10 mouse cellular contexts compared by ENCODE assay signal in genomic region chr8:72218781-72219540, GRCm38 (mm10). TPM values are rescaled to one million over a fixed set of nuclear protein-coding genes. Genes with fewer than 3 reads are reported as not detected.
A peak's percentile ranks its signal among the peaks of the same experiment; 100 is the strongest.
DNase-seq lines count a peak whose midpoint lies in the region; ATAC-seq and TF ChIP-seq lines count a peak whose summit lies in the region.
"Had no signal": no experiment of that assay in that cellular context is flagged by ENCODE, and none has a peak within 500 bp of the region (broad histone marks: within the 10 kb centered on the region; RNA-seq: fewer than 3 reads in every experiment).

No protein-coding gene starts in this region.

- no peak for ATAC-seq in liver, embryonic 11.5 days (replicated peaks; ENCODE audit: low FRiP score)
- no peak for ATAC-seq in embryonic facial prominence, embryonic 14.5 days (ENCODE audit: low read depth)
- peak; percentile 18; the same call in 1 of the 2 replicates for ATAC-seq in intestine, postnatal 0 days
- peak; percentile 32 for ATAC-seq in neural tube, embryonic 14.5 days (ENCODE audit: low read depth)
- no peak for ATAC-seq in granulocyte monocyte progenitor cell, adult 5-6 weeks (replicated peaks; ENCODE audit: poor library complexity, severe bottlenecking)

- H3K27ac ChIP-seq in liver, embryonic 11.5 days (ENCODE audit: low read depth, low read length), result peak overlapping the region; percentile 66; the same call in 1 of the 2 replicates
- 0 out of 2 replicates have a peak overlapping the region, but pooled peaks have one; percentile 39 for H3K27ac ChIP-seq in embryonic facial prominence, embryonic 14.5 days (replicated peaks; ENCODE audit: low read depth, low read length)
- peak overlapping the region; percentile 78; the same call in 1 of the 2 replicates for H3K27ac ChIP-seq in intestine, postnatal 0 days (ENCODE audit: low read depth, low read length)
- H3K27ac ChIP-seq in neural tube, embryonic 14.5 days (ENCODE audit: low read depth, low read length), result no peak overlapping the region

- no peaks in the 10 kb centered on the region for H3K9me3 ChIP-seq in liver, embryonic 11.5 days (ENCODE audit: control insufficient read depth, low read length)
- H3K9me3 ChIP-seq in embryonic facial prominence, embryonic 14.5 days (ENCODE audit: control insufficient read depth, low read length), result no peaks in the 10 kb centered on the region
- H3K9me3 ChIP-seq in intestine, postnatal 0 days (ENCODE audit: control insufficient read depth), result no peaks in the 10 kb centered on the region
- H3K9me3 ChIP-seq in neural tube, embryonic 14.5 days (ENCODE audit: control insufficient read depth, low read length), result no peaks in the 10 kb centered on the region

- peaks cover 8% of the 10 kb centered on the region for H3K4me1 ChIP-seq in liver, embryonic 11.5 days (replicated peaks; ENCODE audit: control insufficient read depth, insufficient read depth, low read length)
- peaks cover 8% of the 10 kb centered on the region for H3K4me1 ChIP-seq in embryonic facial prominence, embryonic 14.5 days (ENCODE audit: control insufficient read depth, insufficient read depth, low read length)
- H3K4me1 ChIP-seq in intestine, postnatal 0 days (replicated peaks; ENCODE audit: control insufficient read depth, insufficient read depth, low read length), result 0 out of 2 replicates have a peak, but pooled peaks cover 3% of the 10 kb centered on the region
- H3K4me1 ChIP-seq in neural tube, embryonic 14.5 days (ENCODE audit: control insufficient read depth, insufficient read depth, low read length), result peaks cover 11% of the 10 kb centered on the region

- H3K27me3 ChIP-seq in liver, embryonic 11.5 days (replicated peaks; ENCODE audit: control insufficient read depth, insufficient read depth, low read length), result no peaks in the 10 kb centered on the region
- H3K27me3 ChIP-seq in embryonic facial prominence, embryonic 14.5 days (replicated peaks; ENCODE audit: control insufficient read depth, insufficient read depth, low read length), result no peaks in the 10 kb centered on the region
- H3K27me3 ChIP-seq in intestine, postnatal 0 days (replicated peaks; ENCODE audit: control insufficient read depth, insufficient read depth, low read length), result no peaks in the 10 kb centered on the region
- H3K27me3 ChIP-seq in neural tube, embryonic 14.5 days (ENCODE audit: control insufficient read depth, insufficient read depth, low read length), result no peaks in the 10 kb centered on the region

- H3K4me2 ChIP-seq in liver, embryonic 11.5 days, result peak overlapping the region; percentile 92
- H3K4me2 ChIP-seq in embryonic facial prominence, embryonic 14.5 days (ENCODE audit: low read depth, low read length), result peak overlapping the region; percentile 85
- H3K4me2 ChIP-seq in intestine, postnatal 0 days (replicated peaks; ENCODE audit: low read depth), result peak overlapping the region; percentile 84
- H3K4me2 ChIP-seq in neural tube, embryonic 14.5 days (ENCODE audit: low read depth, low read length), result peak overlapping the region; percentile 61

- 78% methylated on average over 9 of the region's 10 CpGs for WGBS in liver, embryonic 11.5 days
- WGBS in embryonic facial prominence, embryonic 14.5 days, result 80% methylated on average over 9 of the region's 10 CpGs
- WGBS in intestine, postnatal 0 days, result 74% methylated on average over 9 of the region's 10 CpGs
- 77% methylated on average over 9 of the region's 10 CpGs for WGBS in neural tube, embryonic 14.5 days

- peaks cover 22% of the 10 kb centered on the region for H3K36me3 ChIP-seq in liver, embryonic 11.5 days (ENCODE audit: control insufficient read depth, insufficient read depth, low read length)
- H3K36me3 ChIP-seq in embryonic facial prominence, embryonic 14.5 days (ENCODE audit: control insufficient read depth, insufficient read depth, low read length), result peaks cover 27% of the 10 kb centered on the region
- H3K36me3 ChIP-seq in intestine, postnatal 0 days (ENCODE audit: control insufficient read depth, insufficient read depth), result peaks cover 19% of the 10 kb centered on the region
- peaks cover 15% of the 10 kb centered on the region for H3K36me3 ChIP-seq in neural tube, embryonic 14.5 days (ENCODE audit: control insufficient read depth, insufficient read depth, low read length)

- TF ChIP-seq CTCF in intestine, postnatal 0 days (IDR thresholded peaks at IDR 0.05; ENCODE audit: low read depth), result no peak

- no peak for DNase-seq in liver, embryonic 11.5 days (ENCODE audit: low spot score)
- DNase-seq in liver, result no peak
- DNase-seq in embryonic facial prominence, embryonic 14.5 days (ENCODE audit: low spot score), result no peak
- DNase-seq in cerebellum, adult 18-20 months, result no peak
- no peak for DNase-seq in embryo, embryonic 9.5 days (ENCODE audit: extremely low spot score)

- H3K4me3 ChIP-seq in liver, embryonic 11.5 days (ENCODE audit: low read depth, low read length), result peak overlapping the region; percentile 89
- peak overlapping the region; percentile 77 for H3K4me3 ChIP-seq in embryonic facial prominence, embryonic 14.5 days (ENCODE audit: low read depth, low read length)
- H3K4me3 ChIP-seq in intestine, postnatal 0 days (ENCODE audit: low read depth, low read length), result peak overlapping the region; percentile 70
- H3K4me3 ChIP-seq in neural tube, embryonic 14.5 days (ENCODE audit: low read depth, low read length), result peak overlapping the region; percentile 82; the same call in 1 of the 2 replicates

- H3K9ac ChIP-seq in liver, embryonic 11.5 days (ENCODE audit: low read depth, low read length), result no peak overlapping the region
- H3K9ac ChIP-seq in embryonic facial prominence, embryonic 14.5 days (ENCODE audit: low read depth, low read length), result no peak overlapping the region
- H3K9ac ChIP-seq in intestine, postnatal 0 days (ENCODE audit: low read depth, low read length), result peak overlapping the region; percentile 77; the same call in 1 of the 2 replicates
- no peak overlapping the region for H3K9ac ChIP-seq in neural tube, embryonic 14.5 days (replicated peaks; ENCODE audit: low read depth, low read length)

RNA-seq across cellular contexts. Expression of gene Fam32a, which starts 0.6 kb away (rescaled TPM):
- polyA plus RNA-seq in liver, embryonic 11.5 days (2014; fragmentation: Nextera tagmentation; extraction: Ambion mirVana), result 59.7 and 64.2 TPM in 2 replicates
- polyA plus RNA-seq in embryonic facial prominence, embryonic 14.5 days (2014; fragmentation: Nextera tagmentation; extraction: Ambion mirVana), result 57.6 and 59.0 TPM in 2 replicates
- polyA plus RNA-seq in intestine, postnatal 0 days (2015; fragmentation: Nextera tagmentation; extraction: Ambion mirVana), result 54.1 and 54.3 TPM in 2 replicates
- polyA plus RNA-seq in neural tube, embryonic 14.5 days (2014; fragmentation: Nextera tagmentation; extraction: Ambion mirVana), result 60.5 and 71.7 TPM in 2 replicates
- 47.5 and 52.6 TPM in 2 replicates for total RNA-seq in granulocyte monocyte progenitor cell, adult 5-6 weeks (2014; fragmentation: Nextera tagmentation)
- 42.1 and 42.9 TPM in 2 replicates for total RNA-seq in granulocyte monocyte progenitor cell, adult 5-6 weeks (2017)

RNA-seq across cellular contexts. Expression of gene Gm11034, which starts 5.5 kb away (rescaled TPM):
- polyA plus RNA-seq in liver, embryonic 11.5 days (2014; fragmentation: Nextera tagmentation; extraction: Ambion mirVana), result not detected in 2 replicates
- polyA plus RNA-seq in embryonic facial prominence, embryonic 14.5 days (2014; fragmentation: Nextera tagmentation; extraction: Ambion mirVana), result not detected in 2 replicates
- not detected in 2 replicates for polyA plus RNA-seq in intestine, postnatal 0 days (2015; fragmentation: Nextera tagmentation; extraction: Ambion mirVana)
- polyA plus RNA-seq in neural tube, embryonic 14.5 days (2014; fragmentation: Nextera tagmentation; extraction: Ambion mirVana), result not detected in 2 replicates
- total RNA-seq in granulocyte monocyte progenitor cell, adult 5-6 weeks (2014; fragmentation: Nextera tagmentation), result not detected in 2 replicates
- total RNA-seq in granulocyte monocyte progenitor cell, adult 5-6 weeks (2017), result not detected in 2 replicates
- total RNA-seq: neutrophil, adult 5-6 weeks had no signal
- polyA plus RNA-seq: gonadal fat pad, adult 2 months had no signal

RNA-seq across cellular contexts. Expression of gene Cib3, which starts 6.3 kb away (rescaled TPM):
- not detected in 2 replicates for polyA plus RNA-seq in liver, embryonic 11.5 days (2014; fragmentation: Nextera tagmentation; extraction: Ambion mirVana)
- 0.39 TPM in 1 of 2 replicates, not detected in the other for polyA plus RNA-seq in embryonic facial prominence, embryonic 14.5 days (2014; fragmentation: Nextera tagmentation; extraction: Ambion mirVana)
- 0.16 and 0.27 TPM in 2 replicates for polyA plus RNA-seq in intestine, postnatal 0 days (2015; fragmentation: Nextera tagmentation; extraction: Ambion mirVana)
- polyA plus RNA-seq in neural tube, embryonic 14.5 days (2014; fragmentation: Nextera tagmentation; extraction: Ambion mirVana), result not detected in 2 replicates
- 0.64 TPM in 1 of 2 replicates, not detected in the other for total RNA-seq in granulocyte monocyte progenitor cell, adult 5-6 weeks (2014; fragmentation: Nextera tagmentation)
- not detected in 2 replicates for total RNA-seq in granulocyte monocyte progenitor cell, adult 5-6 weeks (2017)

RNA-seq across cellular contexts. Expression of gene Ap1m1, which starts 20.9 kb away (rescaled TPM):
- polyA plus RNA-seq in liver, embryonic 11.5 days (2014; fragmentation: Nextera tagmentation; extraction: Ambion mirVana), result 111 and 119 TPM in 2 replicates
- polyA plus RNA-seq in embryonic facial prominence, embryonic 14.5 days (2014; fragmentation: Nextera tagmentation; extraction: Ambion mirVana), result 85.2 and 107 TPM in 2 replicates
- 54.0 and 56.9 TPM in 2 replicates for polyA plus RNA-seq in intestine, postnatal 0 days (2015; fragmentation: Nextera tagmentation; extraction: Ambion mirVana)
- polyA plus RNA-seq in neural tube, embryonic 14.5 days (2014; fragmentation: Nextera tagmentation; extraction: Ambion mirVana), result 220 and 235 TPM in 2 replicates
- total RNA-seq in granulocyte monocyte progenitor cell, adult 5-6 weeks (2014; fragmentation: Nextera tagmentation), result 80.1 and 117 TPM in 2 replicates
- total RNA-seq in granulocyte monocyte progenitor cell, adult 5-6 weeks (2017), result 49.1 and 59.8 TPM in 2 replicates

RNA-seq across cellular contexts. Expression of gene Hsh2d, which starts 29.5 kb away (rescaled TPM):
- 0.18 and 0.29 TPM in 2 replicates for polyA plus RNA-seq in liver, embryonic 11.5 days (2014; fragmentation: Nextera tagmentation; extraction: Ambion mirVana)
- polyA plus RNA-seq in embryonic facial prominence, embryonic 14.5 days (2014; fragmentation: Nextera tagmentation; extraction: Ambion mirVana), result 0.08 TPM in 1 of 2 replicates, not detected in the other
- 3.6 and 4.0 TPM in 2 replicates for polyA plus RNA-seq in intestine, postnatal 0 days (2015; fragmentation: Nextera tagmentation; extraction: Ambion mirVana)
- not detected in 2 replicates for polyA plus RNA-seq in neural tube, embryonic 14.5 days (2014; fragmentation: Nextera tagmentation; extraction: Ambion mirVana)
- total RNA-seq in granulocyte monocyte progenitor cell, adult 5-6 weeks (2014; fragmentation: Nextera tagmentation), result 6.2 and 14.0 TPM in 2 replicates
- total RNA-seq in granulocyte monocyte progenitor cell, adult 5-6 weeks (2017), result 2.6 and 3.1 TPM in 2 replicates

Comparison
In these comparisons a context has a peak if more than half of its experiments do, and no peak if none do; other contexts are left out.
1. ATAC-seq: peak in intestine, postnatal 0 days (single experiment) and neural tube, embryonic 14.5 days (single experiment); none in liver, embryonic 11.5 days (single experiment), embryonic facial prominence, embryonic 14.5 days (single experiment) and granulocyte monocyte progenitor cell, adult 5-6 weeks (single experiment).
2. Peak in every context shown above with its lines, with median percentiles within 50 percentile points of each other: H3K4me2 ChIP-seq and H3K4me3 ChIP-seq.